Mouse (Mus musculus): ENCODE measurements around the gene Slc1a2. TPM values are rescaled to one million over a fixed set of nuclear protein-coding genes. Genes with fewer than 3 reads are reported as not detected.

The Slc1a2 gene
- polyA plus RNA-seq, 1 experiment from 2014 or later: 0.38 TPM

- H3K36me3 ChIP-seq: no peaks in the 10 kb centered on the region
- no peak overlapping the region for H3K27ac ChIP-seq
- WGBS: 92% methylated on average over 6 of the region's 6 CpGs
- DNase-seq (ENCODE audit: low spot score): no peak
- peaks cover 25% of the 10 kb centered on the region for H3K4me1 ChIP-seq
- H3K9me3 ChIP-seq (replicated peaks): no peaks in the 10 kb centered on the region
- no peak overlapping the region for H3K4me3 ChIP-seq
- H3K27me3 ChIP-seq (ENCODE audit: low read depth, poor library complexity, severe bottlenecking): no peaks in the 10 kb centered on the region
These were observed 163.6 kb downstream of the Slc1a2 start for GRCm38 (mm10) chr2:102822036-102822435.

- DNase-seq (ENCODE audit: low spot score): no peak
- Histone ChIP-seq H3K4me3 (no peak overlapping the region), H3K4me1 (peaks cover 4% of the 10 kb centered on the region), H3K36me3 (no peaks in the 10 kb centered on the region), H3K9me3 (replicated peaks) (no peaks in the 10 kb centered on the region), H3K27me3 (ENCODE audit: low read depth, poor library complexity, severe bottlenecking) (no peaks in the 10 kb centered on the region), H3K27ac (no peak overlapping the region)
- 92% methylated on average over 9 of the region's 9 CpGs for WGBS
These were observed 167.6 kb downstream of the Slc1a2 start for GRCm38 (mm10) chr2:102825961-102826633.

GRCm38 (mm10) chr2:102827841-102828240, 169.4 kb downstream of the Slc1a2 start:
- Histone ChIP-seq H3K4me3 (no peak overlapping the region), H3K9me3 (replicated peaks) (no peaks in the 10 kb centered on the region), H3K36me3 (no peaks in the 10 kb centered on the region), H3K27me3 (ENCODE audit: low read depth, poor library complexity, severe bottlenecking) (no peaks in the 10 kb centered on the region), H3K4me1 (no peaks in the 10 kb centered on the region), H3K27ac (no peak overlapping the region)
- 69% methylated on average over 1 of the region's 1 CpGs for WGBS
- DNase-seq (ENCODE audit: low spot score): no peak

GRCm38 (mm10) chr2:102828381-102828780, 169.9 kb downstream of the Slc1a2 start:
- 71% methylated on average over 7 of the region's 7 CpGs for WGBS
- H3K27ac ChIP-seq: no peak overlapping the region
- H3K9me3 ChIP-seq (replicated peaks): no peaks in the 10 kb centered on the region
- no peaks in the 10 kb centered on the region for H3K36me3 ChIP-seq
- no peak overlapping the region for H3K4me3 ChIP-seq
- DNase-seq (ENCODE audit: low spot score): no peak
- no peaks in the 10 kb centered on the region for H3K4me1 ChIP-seq
- no peaks in the 10 kb centered on the region for H3K27me3 ChIP-seq (ENCODE audit: low read depth, poor library complexity, severe bottlenecking)

GRCm38 (mm10) chr2:102829201-102829600, 170.7 kb downstream of the Slc1a2 start:
- Histone ChIP-seq H3K4me1 (no peaks in the 10 kb centered on the region), H3K27me3 (ENCODE audit: low read depth, poor library complexity, severe bottlenecking) (no peaks in the 10 kb centered on the region), H3K36me3 (no peaks in the 10 kb centered on the region), H3K9me3 (replicated peaks) (no peaks in the 10 kb centered on the region), H3K27ac (no peak overlapping the region), H3K4me3 (no peak overlapping the region)
- DNase-seq (ENCODE audit: low spot score): no peak
- 87% methylated on average over 3 of the region's 3 CpGs for WGBS

GRCm38 (mm10) chr2:102831547-102831946, 173.1 kb downstream of the Slc1a2 start:
- DNase-seq (ENCODE audit: low spot score): no peak

GRCm38 (mm10) chr2:102838179-102838578, 179.7 kb downstream of the Slc1a2 start:
- 93% methylated on average over 7 of the region's 7 CpGs for WGBS
- H3K4me1 ChIP-seq: no peaks in the 10 kb centered on the region

More at GRCm38 (mm10) chr2:102831547-102831946, 173.1 kb downstream of the Slc1a2 start:
- H3K4me3 ChIP-seq: no peak overlapping the region
- H3K36me3 ChIP-seq: no peaks in the 10 kb centered on the region
- H3K27ac ChIP-seq: no peak overlapping the region
- no peaks in the 10 kb centered on the region for H3K27me3 ChIP-seq (ENCODE audit: low read depth, poor library complexity, severe bottlenecking)
- H3K4me1 ChIP-seq: no peaks in the 10 kb centered on the region
- H3K9me3 ChIP-seq (replicated peaks): no peaks in the 10 kb centered on the region

More at GRCm38 (mm10) chr2:102838179-102838578, 179.7 kb downstream of the Slc1a2 start:
- no peaks in the 10 kb centered on the region for H3K27me3 ChIP-seq (ENCODE audit: low read depth, poor library complexity, severe bottlenecking)
- H3K9me3 ChIP-seq (replicated peaks): no peaks in the 10 kb centered on the region
- no peak overlapping the region for H3K4me3 ChIP-seq
- DNase-seq (ENCODE audit: low spot score): no peak
- no peak overlapping the region for H3K27ac ChIP-seq
- H3K36me3 ChIP-seq: no peaks in the 10 kb centered on the region

Other genes starting within 250 kb of the Slc1a2 start
- gene Fjx1, start 206.2 kb upstream of the Slc1a2 start, polyA plus RNA-seq (2016; fragmentation: Nextera tagmentation; extraction: Ambion mirVana): 16.0 and 16.4 TPM in 2 replicates
- 0.31 and 1.7 TPM in 2 replicates for gene Pamr1, start 108.6 kb upstream of the Slc1a2 start, polyA plus RNA-seq (2016; fragmentation: Nextera tagmentation; extraction: Ambion mirVana)
- 3.2 and 3.4 TPM in 2 replicates for gene Cd44, start 243.0 kb downstream of the Slc1a2 start, polyA plus RNA-seq (2016; fragmentation: Nextera tagmentation; extraction: Ambion mirVana)

Measured in limb, embryonic 10.5 days (tissue).